Mouse (Mus musculus): Measurements from ENCODE around the gene Slc5a4b.

Gene Slc5a4b

DNA sequence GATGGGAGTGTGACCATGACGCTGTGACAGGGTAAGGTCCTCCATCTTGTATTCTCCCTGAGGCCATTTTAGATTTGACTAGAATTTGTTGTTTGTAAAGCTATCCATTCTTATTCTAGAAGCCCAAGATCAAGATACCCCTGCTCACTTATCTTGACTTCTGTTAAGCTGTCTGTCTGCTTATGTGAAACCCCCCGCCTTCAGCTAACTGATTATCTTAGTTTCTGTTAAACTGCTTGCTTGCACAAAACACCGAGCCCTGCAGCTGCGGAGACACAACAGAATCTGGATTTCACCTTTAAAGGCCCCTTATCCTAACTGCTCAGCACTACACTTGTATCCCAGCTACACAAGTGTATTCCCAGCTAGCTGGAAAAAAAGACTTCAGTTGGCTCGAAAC lies 73.8 kb downstream of the Slc5a4b start:
- DNase-seq (ENCODE audit: low read depth, low spot score), result no peak

- DNase-seq (ENCODE audit: low read depth, low spot score), result no peak
Observed at GRCm38 (mm10) chr10:76035277-76035676, 75.5 kb downstream of the Slc5a4b start.

DNA sequence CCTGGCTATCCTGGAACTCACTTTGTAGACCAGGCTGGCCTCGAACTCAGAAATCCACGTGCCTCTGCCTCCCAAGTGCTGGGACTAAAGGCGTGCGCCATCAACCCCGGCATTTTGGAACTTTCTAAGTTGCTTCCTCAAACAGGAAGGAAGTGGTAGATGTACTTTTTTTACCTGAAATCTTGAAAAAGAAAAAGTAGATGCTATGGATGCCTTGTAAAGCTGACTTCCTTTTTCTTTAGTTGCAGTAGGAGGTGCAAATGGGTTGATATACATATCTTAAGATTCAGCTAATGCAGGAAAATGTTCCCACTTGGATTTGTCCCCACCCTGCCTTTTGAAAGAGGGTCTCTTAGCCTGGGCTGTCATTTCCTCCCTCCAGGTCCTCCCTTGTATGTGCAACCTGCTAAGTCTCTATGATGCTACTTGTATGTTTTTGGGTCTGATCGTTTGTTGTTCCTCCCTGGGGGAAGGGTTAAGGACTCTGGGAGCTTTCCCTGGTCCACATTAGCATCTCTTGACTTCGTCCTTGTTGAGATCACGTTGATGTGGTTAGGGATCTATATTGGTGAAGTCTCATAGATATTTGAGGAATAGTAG lies 76.7 kb downstream of the Slc5a4b start:
- DNase-seq (ENCODE audit: low read depth, low spot score), result peak; percentile 84

GRCm38 (mm10) chr10:76033119-76033455 lies 77.7 kb downstream of the Slc5a4b start:
- no peak for DNase-seq (ENCODE audit: low read depth, low spot score)

DNA sequence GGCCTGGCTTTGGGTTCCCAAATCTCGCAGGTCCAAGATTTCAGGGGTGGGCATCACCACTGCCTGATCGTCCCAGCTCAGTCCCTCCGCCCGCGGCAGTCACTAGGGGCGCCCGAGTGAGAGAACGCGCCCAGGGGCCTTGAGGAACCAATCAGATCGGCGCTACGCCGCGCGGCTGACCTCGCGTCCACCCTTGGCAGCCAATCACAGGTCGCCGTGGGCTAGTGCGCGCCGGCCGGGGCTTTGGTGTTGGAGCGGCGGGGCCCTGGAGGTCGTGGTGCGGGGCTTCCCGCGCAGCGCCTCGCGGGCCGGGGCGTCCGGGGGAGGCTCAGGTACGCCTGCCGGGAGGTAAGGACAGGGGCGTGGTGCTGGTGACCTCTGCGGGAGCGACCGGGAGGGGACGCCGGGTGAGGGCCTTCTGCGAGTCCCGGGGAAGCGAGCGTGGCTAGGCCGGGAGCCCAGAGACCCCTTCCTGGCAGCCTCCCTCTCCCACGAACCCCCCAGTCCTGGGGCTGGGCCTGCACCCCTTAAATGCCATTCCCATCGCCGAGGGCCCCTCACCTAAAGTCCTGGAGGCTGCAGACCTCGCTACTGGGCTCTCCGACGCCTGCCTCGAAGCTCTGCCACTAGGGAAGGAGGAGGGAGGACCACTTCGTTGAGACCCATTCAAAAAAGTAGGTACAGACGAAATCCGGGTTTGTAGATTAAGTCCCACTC lies 78.2 kb downstream of the Slc5a4b start, which contains the start of gene Zfp280b:
Gene Zfp280b (plus strand): TSS at position 249 of the 717 bp plus-strand sequence.
- DNase-seq (ENCODE audit: low read depth, low spot score), result peak; percentile 98

DNA sequence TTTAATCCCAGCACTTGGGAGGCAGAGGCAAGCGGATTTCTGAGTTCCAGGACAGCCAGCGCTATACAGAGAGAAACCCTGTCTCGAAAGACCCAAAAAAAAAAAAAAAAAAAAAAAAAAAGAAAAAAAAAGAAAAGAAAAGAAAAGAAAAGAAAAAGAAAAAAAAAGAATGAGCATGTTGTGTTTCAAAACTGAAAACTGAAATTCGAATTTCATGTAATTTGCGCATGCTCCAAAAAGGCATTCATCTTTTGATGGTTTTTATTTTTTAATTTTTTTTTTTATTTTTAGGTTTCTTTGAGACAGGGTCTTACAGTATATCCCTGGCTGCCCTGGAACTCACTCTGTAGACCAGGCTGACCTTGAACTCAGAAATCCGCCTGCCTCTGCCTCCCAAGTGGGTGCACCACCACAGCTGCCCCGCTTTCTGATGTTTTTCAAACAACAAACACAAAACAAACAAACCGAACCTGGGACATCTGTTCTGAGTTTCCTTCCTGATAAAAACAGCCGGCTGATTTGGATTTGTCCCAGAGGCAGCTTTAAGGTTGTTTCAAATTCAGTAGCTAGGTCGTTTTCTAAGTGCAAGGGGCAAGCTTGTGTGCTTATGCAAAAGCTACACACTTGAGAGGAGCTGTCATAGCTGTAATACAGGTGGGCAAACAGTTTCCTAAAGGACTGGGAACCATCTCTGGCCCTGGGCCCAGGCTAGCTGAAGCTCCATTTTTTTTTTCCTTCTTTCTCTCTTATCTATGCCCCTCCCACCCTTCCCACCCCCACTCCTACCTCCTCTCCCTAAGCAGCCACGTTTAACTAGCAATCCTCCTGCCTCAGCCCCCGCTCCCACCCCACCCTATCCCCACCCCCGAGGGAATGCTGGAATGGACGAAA lies 79.0 kb downstream of the Slc5a4b start:
- no peak for DNase-seq (ENCODE audit: low read depth, low spot score)

DNA sequence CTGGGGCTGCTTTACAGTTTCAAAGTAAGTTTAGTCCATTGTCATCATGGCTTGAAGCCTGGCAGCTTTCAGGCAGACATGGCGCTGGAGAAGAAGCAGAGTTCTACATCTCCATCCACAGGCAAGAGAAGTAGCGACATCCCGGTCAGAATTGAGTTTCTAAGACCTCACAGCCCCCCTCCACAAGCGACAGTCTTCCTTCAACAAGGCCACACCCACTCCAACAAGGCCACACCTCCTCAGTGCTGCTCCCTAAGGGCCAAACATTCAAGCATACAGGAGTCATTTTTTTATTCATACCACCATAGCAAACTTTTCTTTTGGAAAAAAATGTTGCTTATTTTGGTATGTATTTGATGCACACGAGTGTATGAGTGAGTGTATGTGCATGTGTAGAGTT lies 80.3 kb downstream of the Slc5a4b start:
- peak; percentile 89 for DNase-seq (ENCODE audit: low read depth, low spot score)

DNA sequence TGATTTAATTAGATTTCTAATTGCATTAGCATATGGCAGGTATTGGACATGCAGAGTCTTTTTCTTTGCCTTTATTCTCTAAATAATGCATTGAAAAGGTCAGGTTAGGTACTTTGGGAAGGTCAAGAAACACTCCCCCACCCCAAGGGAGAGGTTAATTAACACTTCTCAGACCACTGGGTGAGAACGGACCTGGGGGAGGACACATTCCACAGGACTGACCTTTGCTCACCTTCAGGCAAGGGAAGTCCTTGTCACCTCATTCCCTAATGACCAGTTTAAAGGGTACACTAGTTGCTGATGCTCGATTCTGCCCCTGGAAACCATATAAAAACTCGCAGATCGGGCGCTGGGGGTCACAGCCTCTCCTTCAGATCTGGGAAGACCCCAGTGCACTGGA lies 81.5 kb downstream of the Slc5a4b start:
- DNase-seq (ENCODE audit: low read depth, low spot score), result peak; percentile 82

- peak; percentile 56 for DNase-seq (ENCODE audit: low read depth, low spot score)
Observed at GRCm38 (mm10) chr10:76028396-76028795, 82.4 kb downstream of the Slc5a4b start.

DNA sequence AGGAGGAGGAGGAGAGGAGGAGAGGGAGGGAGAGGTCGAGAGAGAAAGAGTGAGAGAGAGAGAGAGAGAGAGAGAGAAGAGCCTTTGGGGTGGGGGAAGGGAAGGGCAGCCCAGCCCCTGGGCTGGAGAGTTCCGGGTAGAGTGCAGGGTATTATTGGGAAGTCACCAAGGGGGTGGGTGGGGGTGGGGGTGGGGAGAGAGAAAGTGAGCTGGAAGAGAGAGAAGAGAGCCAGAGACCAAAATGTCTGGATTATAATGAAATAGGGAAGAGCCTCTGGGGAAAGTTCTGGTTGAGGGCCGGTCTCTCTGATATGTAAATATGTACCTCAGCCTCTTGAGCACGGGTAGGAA lies 82.8 kb downstream of the Slc5a4b start:
- DNase-seq (ENCODE audit: low read depth, low spot score), result peak; percentile 81

GRCm38 (mm10) chr10:76027127-76028015 lies 83.4 kb downstream of the Slc5a4b start:
- DNase-seq (ENCODE audit: low read depth, low spot score), result peak; percentile 57

DNA sequence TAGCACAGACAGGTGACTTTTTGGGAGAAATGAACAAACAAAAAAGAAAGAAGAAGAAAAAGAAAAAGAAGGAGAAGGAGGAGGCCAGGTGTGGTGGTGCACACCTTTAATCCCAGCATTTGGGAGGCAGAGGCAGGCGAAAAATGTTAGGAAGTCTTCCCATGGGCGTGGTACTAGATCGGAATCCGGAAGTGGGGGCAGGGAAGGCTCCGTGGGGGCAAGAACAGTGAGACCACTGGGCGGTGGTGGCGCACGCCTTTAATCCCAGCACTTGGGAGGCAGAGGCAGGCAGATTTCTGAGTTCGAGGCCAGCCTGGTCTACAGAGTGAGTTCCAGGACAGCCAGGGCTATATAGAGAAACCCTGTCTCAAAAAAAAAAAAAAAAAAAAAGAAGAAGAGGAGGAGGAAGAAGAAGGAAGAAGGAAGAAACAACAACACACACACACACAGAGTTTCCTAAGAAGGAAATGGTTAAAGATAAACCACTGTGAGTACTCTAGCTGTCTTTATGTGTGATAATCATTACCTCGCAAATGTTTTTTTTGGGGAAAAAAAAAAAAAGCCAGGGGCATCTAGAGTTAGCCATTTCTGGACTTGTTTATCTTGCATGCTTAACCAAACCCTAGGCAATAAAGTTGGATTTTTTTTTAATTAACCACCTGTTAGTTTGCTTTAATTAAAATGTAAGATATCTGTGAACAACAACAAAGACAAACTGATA lies 85.1 kb downstream of the Slc5a4b start:
- peak; percentile 79 for DNase-seq (ENCODE audit: low read depth, low spot score)

DNA sequence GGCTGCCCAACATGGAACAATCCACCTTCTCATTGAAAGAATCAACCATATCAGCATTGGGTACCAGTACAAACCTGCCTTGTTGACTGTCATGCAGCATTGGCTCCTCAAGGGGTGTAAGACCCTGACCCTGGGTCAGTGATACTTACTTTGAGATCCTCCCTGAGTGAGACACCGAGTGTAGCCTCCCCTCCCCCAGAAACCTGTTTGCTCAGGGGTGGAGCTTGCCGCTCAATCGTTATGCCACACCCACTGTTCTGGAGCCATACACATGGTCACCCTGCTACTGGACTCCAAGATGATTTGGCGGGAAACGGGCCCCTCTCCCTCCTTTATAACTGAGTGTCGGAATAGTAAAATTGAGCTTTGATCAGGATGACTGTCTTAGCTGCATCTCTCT lies 86.8 kb downstream of the Slc5a4b start:
- DNase-seq (ENCODE audit: low read depth, low spot score), result peak; percentile 73

- no peak for DNase-seq (ENCODE audit: low read depth, low spot score)
Observed at GRCm38 (mm10) chr10:76021728-76022127, 89.0 kb downstream of the Slc5a4b start.

DNA sequence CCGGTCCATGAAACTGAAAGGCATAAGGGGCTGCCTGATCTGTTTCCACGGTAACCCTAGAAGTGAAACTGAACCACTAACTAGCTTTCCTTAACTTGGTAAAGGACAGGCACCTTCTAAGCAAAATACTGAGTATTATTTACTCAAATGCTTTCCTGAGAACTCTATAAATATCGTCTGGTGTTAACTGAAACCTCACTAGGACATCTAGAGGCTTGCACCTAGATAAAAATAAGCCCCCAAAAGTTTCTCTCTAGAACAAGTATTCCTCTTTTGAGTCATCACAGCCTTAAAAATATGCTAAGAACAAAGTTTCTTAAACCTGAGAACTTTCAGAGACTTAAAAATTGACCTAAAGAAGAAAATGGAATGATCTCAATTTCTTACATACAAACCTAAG lies 93.9 kb downstream of the Slc5a4b start:
- DNase-seq (ENCODE audit: low read depth, low spot score), result no peak

GRCm38 (mm10) chr10:76012922-76013321 lies 97.8 kb downstream of the Slc5a4b start:
- DNase-seq (ENCODE audit: low read depth, low spot score), result no peak

GRCm38 (mm10) chr10:76009812-76010211 lies 100.9 kb downstream of the Slc5a4b start:
- DNase-seq (ENCODE audit: low read depth, low spot score), result no peak
